Mouse (Mus musculus) forebrain, embryonic 11.5 days (tissue): Measurements from ENCODE around the gene Dupd1. TPM values are rescaled to one million over a fixed set of nuclear protein-coding genes. Genes with fewer than 3 reads are reported as not detected.

Source experiments
- ATAC-seq: fragments of 200-750 bp; cut with Nextera tagmentation; replicated peaks from 2 replicates; pipeline ENCODE4 v1.8.0; 2017; ENCODE audit warnings: moderate TSS enrichment; ENCODE audit not compliant: low FRiP score
- DNase-seq: peaks from one replicate; pipeline ENCODE4 v3.0.0-alpha.2; 2017; ENCODE audit warnings: low spot score
- H3K27ac ChIP-seq: fragments of 300-500 bp; sonication (generic); 2 replicates; pipeline ENCODE4 v1.5.1; 2014; ENCODE audit warnings: low read depth, low read length
- H3K27me3 ChIP-seq: fragments of 300-500 bp; sonication (generic); 2 replicates; pipeline ENCODE4 v1.6.1; 2014; ENCODE audit warnings: mild to moderate bottlenecking, low read length, mixed read lengths; ENCODE audit not compliant: control insufficient read depth, insufficient read depth
- H3K36me3 ChIP-seq: fragments of 300-500 bp; sonication (generic); 2 replicates; pipeline ENCODE4 v1.6.1; 2014; ENCODE audit warnings: mild to moderate bottlenecking, low read length, moderate library complexity, mixed read lengths; ENCODE audit not compliant: control insufficient read depth, insufficient read depth
- H3K4me1 ChIP-seq: fragments of 300-500 bp; sonication (generic); replicated peaks from 2 replicates; pipeline ENCODE4 v1.6.1; 2014; ENCODE audit warnings: low read length, mixed read lengths; ENCODE audit not compliant: control insufficient read depth, insufficient read depth
- H3K4me2 ChIP-seq: fragments of 300-500 bp; sonication (generic); 2 replicates; pipeline ENCODE4 v1.6.1; 2014; ENCODE audit warnings: low read depth, mild to moderate bottlenecking, low read length, moderate library complexity, mixed read lengths; ENCODE audit not compliant: severe bottlenecking
- H3K4me3 ChIP-seq: fragments of 300-500 bp; sonication (generic); 2 replicates; pipeline ENCODE4 v1.5.1; 2014; ENCODE audit warnings: low read depth, low read length
- H3K9ac ChIP-seq: fragments of 300-500 bp; sonication (generic); 2 replicates; pipeline ENCODE4 v1.6.1; 2014; ENCODE audit warnings: low read length
- H3K9me3 ChIP-seq: fragments of 300-500 bp; sonication (generic); 2 replicates; pipeline ENCODE4 v1.6.1; 2016; ENCODE audit warnings: low read length, mixed read lengths; ENCODE audit not compliant: control insufficient read depth
- WGBS: fragments of 180-500 bp; shearing (Covaris S2); extraction: QIAGEN DNeasy Blood & Tissue Kit; methylation state at CpG from one replicate; pipeline ENCODE4 v1.1.7; 2014; 5-methylcytosine and 5-hydroxymethylcytosine counted together
- polyA plus RNA-seq: library from polyadenylated mRNA; unstranded; fragments of >200 nt; fragmentation: Nextera tagmentation; extraction: Ambion mirVana; gene quantifications from 2 replicates; pipeline ENCODE4 v1.2.1, GENCODE M21; 2014

The Dupd1 gene
- polyA plus RNA-seq, 1 experiment from 2014 or later: not detected

DNA sequence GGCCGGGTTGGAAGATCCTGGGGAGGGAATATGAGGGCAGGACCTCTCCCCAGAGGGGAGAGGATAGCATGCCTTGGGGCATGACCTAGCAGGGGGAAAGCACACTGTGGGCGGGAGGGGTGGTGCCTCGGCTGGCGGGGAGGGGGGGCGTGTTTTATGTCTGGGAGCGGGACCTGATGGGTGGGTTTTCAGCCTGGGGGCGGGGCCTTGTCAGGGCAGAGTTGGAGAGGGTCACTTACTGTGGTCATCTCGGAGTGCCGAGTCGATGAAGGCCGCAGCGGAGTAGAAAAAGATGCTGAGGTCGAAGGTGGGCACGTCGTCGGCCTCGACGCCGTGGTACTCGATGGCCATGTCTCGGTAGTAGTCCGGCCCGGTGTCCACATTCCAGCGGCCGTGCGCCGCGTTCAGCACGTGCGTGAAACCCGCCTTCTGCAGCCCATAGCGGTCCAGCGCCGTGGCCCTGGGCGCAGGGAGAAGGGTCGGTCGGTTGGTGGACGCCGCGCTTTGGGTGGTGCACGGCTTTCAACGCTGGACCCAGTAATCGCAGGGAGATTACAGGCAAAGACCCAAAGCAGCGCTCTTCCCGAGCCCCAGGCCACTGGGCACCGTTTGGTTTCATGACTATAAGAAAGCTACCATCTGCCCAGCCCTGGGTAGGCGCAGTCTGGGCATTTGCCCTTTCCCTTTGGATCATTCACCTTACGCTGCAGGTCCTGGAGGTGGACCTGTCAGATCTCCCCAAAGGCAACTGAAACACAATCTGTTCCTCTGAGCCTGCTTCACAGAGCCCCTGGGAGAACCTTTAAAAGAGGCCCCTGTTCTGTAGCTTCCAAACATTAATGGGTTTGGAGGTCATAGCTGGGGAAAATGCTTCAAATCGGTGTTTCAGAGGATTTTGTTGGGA, 27.7 kb downstream of the Dupd1 start:
- Histone ChIP-seq H3K36me3 (no peaks in the 10 kb centered on the region), H3K4me2 (peak overlapping the region; percentile 58), H3K9me3 (no peaks in the 10 kb centered on the region), H3K9ac (peak overlapping the region; percentile 41), H3K4me1 (peaks cover 11% of the 10 kb centered on the region), H3K4me3 (peak overlapping the region; percentile 22), H3K27ac (no peak overlapping the region), H3K27me3 (peaks cover 3% of the 10 kb centered on the region; the same call in 1 of the 2 replicates)
- no peak for ATAC-seq
- 9% methylated on average over 49 of the region's 49 CpGs for WGBS
- DNase-seq: peak; percentile 74

DNA sequence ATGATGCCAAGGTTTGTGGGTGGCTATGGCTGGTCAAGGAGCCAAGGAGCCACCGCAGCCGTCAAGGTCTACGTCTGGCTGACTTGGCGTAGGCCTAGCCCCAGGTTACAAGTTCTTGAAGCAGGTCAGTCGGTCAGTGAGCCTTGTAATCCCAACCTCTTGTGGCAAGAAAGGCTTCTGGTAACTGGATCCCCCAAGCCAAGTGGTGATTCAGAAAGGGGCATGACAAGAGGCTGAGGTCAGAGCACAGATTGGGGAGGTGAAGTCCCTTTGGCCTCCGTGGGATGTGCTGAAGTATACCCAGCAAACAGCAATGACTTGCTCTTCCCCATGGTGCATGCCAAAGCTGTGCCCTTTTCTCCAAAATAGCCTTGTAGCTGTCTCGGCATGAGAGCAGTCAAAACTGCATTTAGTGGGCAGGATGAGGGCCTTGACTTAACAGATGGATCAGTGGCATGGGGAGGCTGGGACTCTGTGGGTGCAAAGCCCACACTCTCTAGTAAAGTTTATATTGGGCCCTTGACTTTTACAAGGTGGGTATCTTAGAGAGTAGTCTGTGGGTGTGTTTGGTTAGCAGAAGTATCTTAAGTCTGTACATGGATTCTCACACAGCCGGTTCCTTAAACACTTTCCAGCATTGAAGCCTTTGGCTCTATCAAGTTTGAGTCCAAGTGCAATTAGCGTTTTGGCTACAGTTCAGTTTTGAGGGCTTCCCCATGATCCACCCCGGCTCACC, 28.8 kb downstream of the Dupd1 start:
- no peaks in the 10 kb centered on the region for H3K36me3 ChIP-seq
- no peak overlapping the region for H3K9ac ChIP-seq
- WGBS: 82% methylated on average over 10 of the region's 10 CpGs
- no peaks in the 10 kb centered on the region for H3K9me3 ChIP-seq
- no peak for ATAC-seq
- no peak overlapping the region for H3K4me3 ChIP-seq
- no peak overlapping the region for H3K27ac ChIP-seq
- peaks cover 3% of the 10 kb centered on the region; the same call in 1 of the 2 replicates for H3K27me3 ChIP-seq
- no peak for DNase-seq
- no peak overlapping the region for H3K4me2 ChIP-seq
- H3K4me1 ChIP-seq: peaks cover 11% of the 10 kb centered on the region

DNA sequence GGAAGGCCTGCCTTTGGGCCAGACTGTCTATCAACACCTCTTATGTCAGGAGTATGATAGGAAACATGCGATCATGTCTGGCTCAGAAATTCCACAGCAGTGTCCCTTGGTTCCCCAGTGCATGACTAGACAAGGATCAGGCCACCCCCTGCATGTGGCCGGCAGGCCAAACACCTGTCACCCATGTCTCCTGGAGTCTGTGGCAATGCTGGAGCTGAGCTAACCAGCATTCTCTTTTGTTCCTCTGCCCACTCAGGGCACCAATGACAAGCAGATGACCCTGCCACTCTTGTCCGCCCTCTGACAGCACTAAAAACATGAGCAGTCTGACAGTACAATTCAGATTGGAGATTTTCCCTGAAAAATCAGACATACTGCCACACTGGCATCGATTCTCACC, 30.5 kb downstream of the Dupd1 start:
- ATAC-seq: no peak
- Histone ChIP-seq H3K9me3 (no peaks in the 10 kb centered on the region), H3K9ac (no peak overlapping the region), H3K27me3 (peaks cover 3% of the 10 kb centered on the region; the same call in 1 of the 2 replicates), H3K4me2 (no peak overlapping the region), H3K27ac (no peak overlapping the region), H3K4me3 (no peak overlapping the region), H3K36me3 (no peaks in the 10 kb centered on the region), H3K4me1 (peaks cover 11% of the 10 kb centered on the region)
- 85% methylated on average over 4 of the region's 4 CpGs for WGBS
- no peak for DNase-seq

DNA sequence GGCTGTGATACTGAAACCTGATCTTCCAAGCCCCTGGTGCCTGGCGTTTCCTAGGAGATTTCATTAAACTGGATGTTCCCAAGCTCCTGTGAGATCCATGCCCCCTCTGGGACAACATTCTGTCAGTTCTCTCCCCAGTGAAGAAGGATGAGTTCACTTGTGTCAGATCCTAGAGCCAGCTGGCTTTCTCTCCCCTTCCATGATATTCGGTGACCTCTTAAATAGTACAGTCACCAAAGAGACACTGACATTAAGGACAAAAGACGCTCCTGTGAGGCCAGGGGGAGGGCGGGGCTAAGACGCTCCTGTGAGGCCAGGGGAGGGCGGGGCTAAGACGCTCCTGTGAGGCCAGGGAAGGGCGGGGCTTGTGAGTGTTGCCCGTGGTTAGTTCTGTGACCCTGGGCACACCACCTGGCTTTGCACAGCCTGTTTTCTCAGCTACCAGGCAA, 31.7 kb downstream of the Dupd1 start:
- Histone ChIP-seq H3K27ac (0 out of 2 replicates have a peak overlapping the region, but pooled peaks have one; percentile 51), H3K9me3 (no peaks in the 10 kb centered on the region), H3K27me3 (peaks cover 3% of the 10 kb centered on the region; the same call in 1 of the 2 replicates), H3K4me3 (peak overlapping the region; percentile 12), H3K9ac (peak overlapping the region; percentile 39; the same call in 1 of the 2 replicates), H3K36me3 (no peaks in the 10 kb centered on the region), H3K4me2 (peak overlapping the region; percentile 56), H3K4me1 (peaks cover 11% of the 10 kb centered on the region)
- ATAC-seq (peak; percentile 84), DNase-seq (peak; percentile 91)
- WGBS: 0% methylated on average over 9 of the region's 9 CpGs

DNA sequence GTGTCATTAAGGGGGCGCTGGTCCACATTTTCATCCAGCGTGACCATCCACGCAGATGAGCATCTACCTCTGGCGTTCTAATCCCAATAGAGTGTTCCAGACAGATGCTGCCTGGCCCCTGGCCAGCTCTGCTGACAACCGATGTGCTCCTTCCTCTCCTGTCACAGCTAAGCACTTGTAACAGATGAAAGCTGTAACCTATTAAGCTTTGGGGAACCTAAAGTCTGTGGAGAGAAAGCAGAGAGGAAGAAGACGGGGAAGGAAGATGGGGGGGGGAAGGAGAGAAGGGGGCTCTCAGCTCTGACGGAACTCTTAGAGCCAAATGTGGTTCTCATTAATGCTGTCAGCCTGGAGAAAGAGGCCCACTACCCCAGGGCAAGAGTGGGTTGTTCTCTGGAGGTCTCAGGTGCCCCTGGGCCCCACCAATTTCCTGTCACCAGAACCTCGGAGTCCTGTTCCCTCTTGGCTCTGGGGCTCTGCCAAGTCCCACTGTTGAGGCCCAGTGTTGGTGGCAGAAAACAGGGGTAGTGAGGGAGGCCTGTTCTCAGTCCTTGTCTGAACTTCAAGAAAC, 34.7 kb downstream of the Dupd1 start:
- ATAC-seq (no peak), DNase-seq (no peak)
- Histone ChIP-seq H3K4me1 (peaks cover 9% of the 10 kb centered on the region), H3K9ac (no peak overlapping the region), H3K36me3 (no peaks in the 10 kb centered on the region), H3K4me3 (no peak overlapping the region), H3K27me3 (no peaks in the 10 kb centered on the region), H3K4me2 (no peak overlapping the region), H3K9me3 (no peaks in the 10 kb centered on the region), H3K27ac (no peak overlapping the region)
- WGBS: 70% methylated on average over 8 of the region's 8 CpGs

DNA sequence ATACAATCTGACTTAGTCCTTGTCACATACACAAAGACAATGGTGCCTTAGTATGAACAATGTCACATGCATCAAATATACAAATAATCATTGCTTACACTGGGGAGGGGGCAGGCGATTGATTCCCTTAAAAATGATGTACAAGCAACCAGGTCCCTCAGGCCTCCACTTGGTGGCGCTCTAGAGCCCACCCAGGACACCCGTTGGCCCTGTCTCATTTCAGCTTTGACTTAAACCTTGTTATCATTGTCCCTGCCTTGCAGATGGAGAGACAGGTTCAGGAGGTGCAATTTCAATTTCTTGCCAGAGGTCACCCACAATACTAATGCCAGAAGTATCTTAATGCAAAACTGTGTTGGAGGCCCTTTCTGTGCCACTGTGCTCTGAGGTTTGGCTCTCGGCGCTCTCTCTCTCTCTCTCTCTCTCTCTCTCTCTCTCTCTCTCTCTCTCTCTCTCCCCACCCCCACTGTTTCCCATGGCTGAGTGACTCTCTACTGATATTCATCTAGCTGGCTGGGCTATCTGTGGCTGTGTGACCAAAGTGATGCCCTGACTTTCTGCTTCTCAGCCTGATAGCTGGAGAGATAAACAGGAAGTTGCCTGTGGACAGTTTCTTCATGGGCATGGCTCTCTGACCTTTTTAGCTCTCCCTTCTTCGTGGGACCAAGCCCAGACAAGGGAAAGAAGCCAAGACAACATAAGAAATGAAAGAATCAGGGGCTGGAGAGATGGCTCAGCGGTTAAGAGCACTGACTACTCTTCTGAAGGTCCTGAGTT, 35.7 kb downstream of the Dupd1 start:
- Histone ChIP-seq H3K9ac (no peak overlapping the region), H3K4me3 (no peak overlapping the region), H3K36me3 (no peaks in the 10 kb centered on the region), H3K4me1 (peaks cover 5% of the 10 kb centered on the region), H3K9me3 (no peaks in the 10 kb centered on the region), H3K4me2 (no peak overlapping the region), H3K27ac (no peak overlapping the region), H3K27me3 (no peaks in the 10 kb centered on the region)
- DNase-seq: peak; percentile 79
- ATAC-seq: no peak
- 33% methylated on average over 7 of the region's 7 CpGs for WGBS

DNA sequence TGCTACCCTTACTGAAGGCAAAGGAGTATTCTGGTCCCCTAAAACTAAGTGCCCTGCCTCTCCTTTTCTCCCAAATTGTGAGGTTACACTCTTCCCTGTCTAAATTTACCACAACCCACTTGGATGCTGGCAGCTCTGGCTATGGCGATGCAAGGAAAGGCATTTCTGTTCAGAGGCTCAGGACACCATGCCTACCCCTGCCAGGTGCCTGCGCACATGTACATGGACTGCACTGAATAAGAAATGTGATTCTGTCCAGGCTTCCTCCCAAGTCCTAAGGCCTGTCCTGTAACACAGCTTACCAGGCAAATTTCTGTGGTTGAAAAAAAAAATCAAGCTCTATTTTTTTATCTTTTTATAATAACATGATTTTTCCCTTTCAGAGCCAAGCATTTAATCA, 38.2 kb downstream of the Dupd1 start:
- Histone ChIP-seq H3K27ac (no peak overlapping the region), H3K9ac (no peak overlapping the region)
- WGBS: 87% methylated on average over 2 of the region's 2 CpGs

DNA sequence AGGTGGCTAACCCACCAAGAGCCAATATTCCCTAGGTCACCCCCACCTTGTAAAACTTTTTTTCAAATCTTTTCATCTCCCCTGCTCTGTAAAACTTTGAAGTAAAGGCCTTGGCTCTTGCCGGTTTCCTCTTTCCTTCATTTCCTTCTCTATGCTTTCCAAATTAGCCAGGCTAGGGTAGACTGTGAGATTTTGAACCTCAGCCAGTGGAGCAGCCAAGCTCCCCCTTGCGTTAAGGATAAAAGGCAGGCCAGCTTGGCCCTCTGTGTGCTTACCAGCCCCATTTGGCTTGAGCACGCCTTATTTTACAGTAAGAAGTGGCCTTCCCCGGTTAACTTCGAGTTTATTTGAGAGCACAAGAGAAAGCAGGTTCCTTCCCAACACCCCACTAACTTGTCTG, 39.9 kb downstream of the Dupd1 start:
- Histone ChIP-seq H3K4me3 (no peak overlapping the region), H3K4me2 (no peak overlapping the region), H3K9ac (no peak overlapping the region), H3K4me1 (no peaks in the 10 kb centered on the region), H3K27ac (no peak overlapping the region), H3K36me3 (peaks cover 6% of the 10 kb centered on the region), H3K27me3 (no peaks in the 10 kb centered on the region), H3K9me3 (no peaks in the 10 kb centered on the region)
- WGBS: 81% methylated on average over 5 of the region's 5 CpGs
- ATAC-seq (no peak), DNase-seq (no peak)

More for the DNA sequence above, 38.2 kb downstream of the Dupd1 start:
- H3K4me3 ChIP-seq: no peak overlapping the region
- H3K27me3 ChIP-seq: no peaks in the 10 kb centered on the region
- no peaks in the 10 kb centered on the region for H3K9me3 ChIP-seq
- H3K4me1 ChIP-seq: no peaks in the 10 kb centered on the region
- H3K4me2 ChIP-seq: no peak overlapping the region
- ATAC-seq (no peak), DNase-seq (no peak)
- H3K36me3 ChIP-seq: no peaks in the 10 kb centered on the region
